Mouse (Mus musculus) E14TG2a.4 (cell line): ENCODE results near the gene Ppp2r1b.

Source experiments
- H3K27me3 ChIP-seq: 2 replicates; pipeline ENCODE4 v1.6.1; 2014; ENCODE audit warnings: low read length, control low read depth; ENCODE audit not compliant: insufficient read depth
- H3K36me3 ChIP-seq: 2 replicates; pipeline ENCODE4 v1.6.1; 2014; ENCODE audit warnings: low read length, control low read depth; ENCODE audit not compliant: insufficient read depth
- H3K4me1 ChIP-seq: replicated peaks from 2 replicates; pipeline ENCODE4 v1.6.1; 2014; ENCODE audit warnings: low read depth, low read length, control low read depth
- H3K4me3 ChIP-seq: replicated peaks from 2 replicates; pipeline ENCODE4 v1.5.1; 2014; ENCODE audit warnings: mild to moderate bottlenecking, low read length
- H3K9me3 ChIP-seq: 2 replicates; pipeline ENCODE4 v1.6.1; 2014; ENCODE audit warnings: low read length, control low read depth
- CTCF ChIP-seq: conservative IDR thresholded peaks from 2 replicates; pipeline ENCODE4 v1.5.1; 2014; ENCODE audit warnings: low read length
- NANOG ChIP-seq: IDR thresholded peaks from 2 replicates; pipeline ENCODE4 v1.6.1; 2014; ENCODE audit warnings: borderline replicate concordance, low read length, mixed read lengths
- POU5F1 ChIP-seq: IDR thresholded peaks from 2 replicates; pipeline ENCODE4 v1.6.1; 2014; ENCODE audit warnings: low read length, borderline replicate concordance

The Ppp2r1b gene

DNA sequence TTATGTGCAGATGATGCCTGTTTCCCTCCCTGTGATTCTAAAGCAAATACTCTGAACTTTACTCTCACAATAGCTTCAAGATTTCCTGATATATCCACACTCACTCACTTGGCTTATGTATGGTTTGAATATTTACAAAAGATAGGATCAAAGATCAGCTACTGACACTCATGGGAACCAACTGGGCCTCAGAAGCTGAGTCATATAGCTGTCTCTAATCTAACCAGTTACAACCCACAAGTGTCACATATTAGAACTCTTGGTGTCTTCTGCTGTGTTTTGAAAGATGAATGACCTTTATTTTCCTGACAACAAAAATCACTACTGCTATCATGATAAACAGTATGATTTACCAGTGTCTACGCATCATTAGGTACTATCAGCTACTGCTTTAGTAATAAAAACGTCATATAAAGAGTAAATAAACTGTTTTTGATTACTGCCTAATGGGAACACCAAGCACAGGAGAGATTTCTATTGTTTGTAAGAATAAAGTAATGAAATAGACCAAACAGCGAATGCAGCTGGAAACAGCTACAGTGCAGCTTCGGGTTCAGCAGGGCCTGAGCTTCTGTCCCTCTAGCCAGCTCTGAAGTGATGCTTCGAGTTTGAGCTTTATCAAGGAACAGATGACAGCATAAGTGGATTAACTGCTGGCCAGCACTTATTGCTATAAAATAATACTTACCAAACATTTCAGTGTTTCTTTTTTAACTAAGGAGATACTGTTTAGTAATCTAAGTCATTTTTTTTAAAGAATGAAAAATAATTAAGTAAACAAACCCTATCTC is 77.5 kb downstream of the Ppp2r1b start:
- Histone ChIP-seq H3K9me3 (no peaks in the 10 kb centered on the region), H3K36me3 (no peaks in the 10 kb centered on the region), H3K27me3 (no peaks in the 10 kb centered on the region), H3K4me1 (no peaks in the 10 kb centered on the region), H3K4me3 (no peak overlapping the region)
- TF ChIP-seq POU5F1, result no peak
- TF ChIP-seq NANOG, result no peak
- TF ChIP-seq CTCF, result no peak

DNA sequence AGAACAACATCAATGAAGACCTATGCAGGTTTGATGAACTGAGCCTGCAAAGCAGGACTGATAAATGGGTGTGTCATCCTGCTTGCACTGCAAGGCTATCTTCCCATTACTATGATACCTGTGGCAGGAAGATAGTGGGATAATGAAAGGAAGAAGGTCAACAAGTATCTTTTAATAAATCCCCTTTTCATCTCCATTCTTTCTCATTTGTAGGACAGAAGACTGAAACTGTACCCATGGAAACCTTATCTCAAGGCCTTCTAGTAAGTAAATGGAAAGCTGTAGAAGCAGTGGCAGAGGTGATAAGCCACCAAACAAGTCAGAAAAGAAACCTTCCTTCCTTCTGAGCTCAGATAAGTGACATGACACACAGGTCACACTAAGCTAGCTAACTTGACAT is 79.4 kb downstream of the Ppp2r1b start:
- H3K27me3 ChIP-seq, result no peaks in the 10 kb centered on the region
- H3K4me3 ChIP-seq, result no peak overlapping the region
- no peaks in the 10 kb centered on the region for H3K4me1 ChIP-seq
- no peaks in the 10 kb centered on the region for H3K9me3 ChIP-seq
- H3K36me3 ChIP-seq, result no peaks in the 10 kb centered on the region
- TF ChIP-seq POU5F1 (no peak), CTCF (no peak), NANOG (no peak)

DNA sequence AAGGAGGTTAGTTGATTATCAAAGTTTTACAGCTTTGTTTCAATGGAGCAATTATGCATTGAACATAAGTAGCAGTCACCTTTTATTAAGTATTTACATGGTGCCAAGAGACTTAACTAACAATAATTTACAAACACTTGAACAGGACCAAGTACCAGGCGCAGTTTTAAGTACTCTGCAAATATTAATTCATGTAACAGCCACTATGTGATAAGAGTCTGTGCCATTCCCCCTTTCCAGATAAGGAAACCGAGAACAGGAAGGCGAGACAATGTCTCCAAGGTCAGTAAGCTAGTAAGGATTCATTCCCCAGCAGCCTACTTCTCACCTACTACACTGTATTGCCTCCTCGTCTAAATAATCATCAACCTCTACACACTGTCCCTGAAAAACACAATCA is 80.7 kb downstream of the Ppp2r1b start:
- Histone ChIP-seq H3K4me3 (no peak overlapping the region), H3K4me1 (no peaks in the 10 kb centered on the region), H3K9me3 (no peaks in the 10 kb centered on the region), H3K27me3 (no peaks in the 10 kb centered on the region), H3K36me3 (no peaks in the 10 kb centered on the region)
- TF ChIP-seq POU5F1 (no peak), NANOG (no peak), CTCF (no peak)

DNA sequence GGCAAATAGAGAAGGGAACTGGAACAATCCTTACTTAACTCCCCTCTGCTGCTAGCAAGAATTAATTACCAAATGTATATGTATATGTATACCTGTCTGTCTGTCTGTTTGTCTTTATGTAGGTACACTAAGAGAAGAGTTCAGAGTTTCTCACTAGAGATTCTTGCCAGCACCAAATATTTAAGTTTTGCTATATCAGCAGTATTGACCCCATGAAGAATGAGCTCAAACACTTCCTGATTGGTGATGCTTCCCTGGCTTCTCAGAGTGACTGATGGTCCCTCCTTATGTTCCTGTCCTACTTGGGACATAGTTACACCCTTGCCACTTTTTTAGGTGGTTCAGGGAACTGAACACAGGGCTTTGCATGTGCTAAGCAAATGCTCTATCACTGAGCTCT is 84.9 kb downstream of the Ppp2r1b start:
- Histone ChIP-seq H3K9me3 (no peaks in the 10 kb centered on the region), H3K36me3 (peaks cover 6% of the 10 kb centered on the region; the same call in 1 of the 2 replicates), H3K27me3 (no peaks in the 10 kb centered on the region), H3K4me1 (peaks cover 10% of the 10 kb centered on the region), H3K4me3 (no peak overlapping the region)
- no peak for TF ChIP-seq CTCF

DNA sequence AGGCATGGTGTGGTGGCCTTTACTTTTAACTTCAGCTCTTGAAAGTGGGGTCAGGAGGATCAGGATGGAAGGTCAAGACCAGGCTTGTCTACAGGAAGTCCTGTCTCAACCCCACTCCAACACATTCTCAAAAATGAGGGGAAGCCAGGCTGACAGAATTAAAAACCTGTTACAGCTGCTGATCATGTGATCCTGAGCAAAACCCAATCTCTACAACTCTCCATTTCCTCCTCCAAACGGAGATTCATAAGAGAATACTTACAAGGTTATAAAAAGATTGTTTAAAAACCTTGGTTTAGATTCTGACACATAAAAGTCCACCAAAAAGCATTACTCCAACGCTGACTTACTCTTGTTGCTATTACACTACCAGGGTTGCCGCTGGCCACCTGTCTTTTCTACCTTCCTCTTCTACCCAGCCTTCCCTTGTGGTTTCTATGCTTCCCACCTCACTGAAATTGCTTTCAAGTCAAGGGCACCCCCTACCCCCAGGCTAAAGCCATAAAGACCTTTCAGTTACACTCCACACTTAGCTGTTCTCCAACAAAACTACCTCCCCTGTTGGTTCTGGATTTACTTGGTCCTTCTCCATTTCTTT is 96.8 kb downstream of the Ppp2r1b start:
- Histone ChIP-seq H3K9me3 (no peaks in the 10 kb centered on the region), H3K4me3 (no peak overlapping the region), H3K27me3 (no peaks in the 10 kb centered on the region), H3K36me3 (no peaks in the 10 kb centered on the region), H3K4me1 (no peaks in the 10 kb centered on the region)
- TF ChIP-seq NANOG (no peak), POU5F1 (no peak), CTCF (no peak)

DNA sequence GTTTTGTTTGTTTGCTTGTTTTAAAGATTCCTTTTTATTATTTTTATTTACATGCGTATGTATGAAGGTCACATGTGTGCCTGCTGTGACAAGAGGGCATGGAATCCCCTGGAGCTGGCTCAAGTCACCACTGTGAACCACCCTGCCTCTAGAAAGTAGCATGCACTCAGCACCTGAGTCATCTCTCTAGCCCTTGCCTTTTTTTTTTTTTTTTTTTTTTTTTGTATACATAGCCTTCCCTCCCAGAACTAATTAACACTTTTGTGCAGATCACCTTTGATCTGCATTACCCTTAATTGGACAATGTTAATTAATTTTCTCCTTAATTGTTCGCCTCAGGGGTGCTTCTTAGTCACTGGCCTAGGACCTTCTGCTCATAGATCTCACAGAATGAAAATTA is 97.6 kb downstream of the Ppp2r1b start:
- H3K27me3 ChIP-seq, result no peaks in the 10 kb centered on the region
- no peaks in the 10 kb centered on the region for H3K36me3 ChIP-seq
- no peaks in the 10 kb centered on the region for H3K9me3 ChIP-seq
- TF ChIP-seq POU5F1 (no peak), NANOG (no peak), CTCF (no peak)
- no peak overlapping the region for H3K4me3 ChIP-seq
- H3K4me1 ChIP-seq, result no peaks in the 10 kb centered on the region
